Mouse (Mus musculus) MEL (cell line): Measurements from ENCODE around the gene Crip2. TPM values are rescaled to one million over a fixed set of nuclear protein-coding genes. Genes with fewer than 3 reads are reported as not detected.

Experiments
- DNase-seq: peaks from one replicate; pipeline ENCODE4 v3.0.0; 2011; ENCODE audit warnings: low read depth, low spot score
- H3K27ac ChIP-seq: 2 replicates; pipeline ENCODE4 v1.5.1; 2012; ENCODE audit warnings: low read depth, mild to moderate bottlenecking, control low read depth, low read length, moderate library complexity; ENCODE audit not compliant: control insufficient read depth
- H3K27me3 ChIP-seq, 2 experiments: fragments of 150-350 bp in 1 of 2; sonication (generic) in 1 of 2; 2 replicates each; pipeline ENCODE4 v1.6.1; 2012; ENCODE audit warnings: low read length in 2 of 2, mild to moderate bottlenecking in 2 of 2, improper control_type of control experiment in 1 of 2, moderate library complexity in 1 of 2; ENCODE audit not compliant: insufficient read depth in 2 of 2, control insufficient read depth in 1 of 2
- H3K36me3 ChIP-seq, 2 experiments: 2 replicates each; pipeline ENCODE4 v1.6.1; 2012 to 2014; ENCODE audit warnings: low read length in 2 of 2, improper control_type of control experiment in 1 of 2, inconsistent platforms in 1 of 2, mild to moderate bottlenecking in 1 of 2; ENCODE audit not compliant: insufficient read depth in 2 of 2, control insufficient read depth in 1 of 2
- H3K4me1 ChIP-seq, 2 experiments: fragments of 150-350 bp in 1 of 2; sonication (generic) in 1 of 2; 2 replicates each; pipeline ENCODE4 v1.6.1; 2012; ENCODE audit warnings: low read length in 2 of 2, improper control_type of control experiment in 1 of 2, mild to moderate bottlenecking in 1 of 2; ENCODE audit not compliant: insufficient read depth in 2 of 2, control insufficient read depth in 1 of 2
- H3K4me3 ChIP-seq, 2 experiments: fragments of 150-350 bp in 1 of 2; sonication (generic) in 1 of 2; 2 replicates each; pipeline ENCODE4 v1.5.1; 2012; ENCODE audit warnings: low read depth in 2 of 2, low read length in 2 of 2, mild to moderate bottlenecking in 2 of 2, moderate library complexity in 2 of 2, control low read depth in 1 of 2, improper control_type of control experiment in 1 of 2; ENCODE audit not compliant: control insufficient read depth in 1 of 2, insufficient read depth in 1 of 2
- H3K79me2 ChIP-seq: 2 replicates; pipeline ENCODE4 v1.6.1; 2012; ENCODE audit warnings: mild to moderate bottlenecking, low read length, moderate library complexity; ENCODE audit not compliant: control insufficient read depth, poor library complexity, insufficient read depth
- H3K9ac ChIP-seq: 2 replicates; pipeline ENCODE4 v1.6.1; 2012; ENCODE audit warnings: low read depth, mild to moderate bottlenecking, control low read depth, low read length, moderate library complexity; ENCODE audit not compliant: control insufficient read depth, poor library complexity, severe bottlenecking
- H3K9me3 ChIP-seq: fragments of 150-350 bp; sonication (generic); replicated peaks from 2 replicates; pipeline ENCODE4 v1.6.1; 2012; ENCODE audit warnings: mild to moderate bottlenecking, low read length, improper control_type of control experiment, moderate library complexity; ENCODE audit not compliant: insufficient read depth
- CHD1 ChIP-seq: IDR thresholded peaks from 2 replicates; pipeline ENCODE4 v1.6.1; 2012; ENCODE audit warnings: low read depth, mild to moderate bottlenecking, inconsistent platforms, low read length, improper control_type of control experiment
- CTCF ChIP-seq, 3 experiments: IDR thresholded peaks in 2 of 3; conservative IDR thresholded peaks in 1 of 3; 2 replicates each; pipeline ENCODE4 v1.5.1; 2011 to 2012; ENCODE audit warnings: low read length in 3 of 3, low read depth in 2 of 3, mild to moderate bottlenecking in 2 of 3, improper control_type of control experiment in 1 of 3, inconsistent platforms in 1 of 3, mixed read lengths in 1 of 3, moderate library complexity in 1 of 3; ENCODE audit not compliant: control insufficient read depth in 1 of 3, insufficient read depth in 1 of 3, poor library complexity in 1 of 3, severe bottlenecking in 1 of 3
- E2F4 ChIP-seq: IDR thresholded peaks from 2 replicates; pipeline ENCODE4 v1.6.1; 2011; ENCODE audit warnings: low read depth, low read length, improper control_type of control experiment, borderline replicate concordance
- ELF1 ChIP-seq: IDR thresholded peaks from 2 replicates; pipeline ENCODE4 v1.6.1; 2014; ENCODE audit warnings: low read depth, mild to moderate bottlenecking, inconsistent platforms, low read length, improper control_type of control experiment, moderate library complexity
- EP300 ChIP-seq, 2 experiments: IDR thresholded peaks; 2 replicates each; pipeline ENCODE4 v1.6.1; 2011; ENCODE audit warnings: improper control_type of control experiment in 2 of 2, low read length in 2 of 2, low read depth in 1 of 2, mild to moderate bottlenecking in 1 of 2
- ETS1 ChIP-seq: IDR thresholded peaks from 2 replicates; pipeline ENCODE4 v1.6.1; 2012; ENCODE audit warnings: low read depth, mild to moderate bottlenecking, inconsistent platforms, low read length, improper control_type of control experiment, moderate library complexity
- GATA1 ChIP-seq: IDR thresholded peaks from 2 replicates; pipeline ENCODE4 v1.6.1; 2011; ENCODE audit warnings: low read depth, low read length, improper control_type of control experiment
- JUND ChIP-seq: IDR thresholded peaks from 2 replicates; pipeline ENCODE4 v1.6.1; 2011; ENCODE audit warnings: low read depth, mild to moderate bottlenecking, improper control_type of control experiment, low read length
- MAFK ChIP-seq: IDR thresholded peaks from 2 replicates; pipeline ENCODE4 v1.6.1; 2011; ENCODE audit warnings: low read depth, mild to moderate bottlenecking, low read length, improper control_type of control experiment, borderline replicate concordance
- MAX ChIP-seq: IDR thresholded peaks from 2 replicates; pipeline ENCODE4 v1.6.1; 2011; ENCODE audit warnings: low read length, improper control_type of control experiment
- MEF2A ChIP-seq: IDR thresholded peaks from 2 replicates; pipeline ENCODE4 v1.6.1; 2014; ENCODE audit warnings: low read depth, mild to moderate bottlenecking, inconsistent platforms, low read length, improper control_type of control experiment; ENCODE audit not compliant: poor library complexity, insufficient replicate concordance, severe bottlenecking; ENCODE audit errors: extremely low read depth
- MYB ChIP-seq: IDR thresholded peaks from 2 replicates; pipeline ENCODE4 v1.6.1; 2011; ENCODE audit warnings: mild to moderate bottlenecking, low read depth, low read length, improper control_type of control experiment
- MYC ChIP-seq: IDR thresholded peaks from 2 replicates; pipeline ENCODE4 v1.6.1; 2011; ENCODE audit warnings: low read depth, mild to moderate bottlenecking, low read length, improper control_type of control experiment, moderate library complexity
- NELFE ChIP-seq: IDR thresholded peaks from 2 replicates; pipeline ENCODE4 v1.6.1; 2011; ENCODE audit warnings: low read depth, low read length, improper control_type of control experiment
- NRF1 ChIP-seq: IDR thresholded peaks from 2 replicates; pipeline ENCODE4 v1.6.1; 2014; ENCODE audit warnings: low read depth, mild to moderate bottlenecking, inconsistent platforms, low read length, improper control_type of control experiment, moderate library complexity; ENCODE audit not compliant: poor library complexity, insufficient read depth, severe bottlenecking
- POLR2A ChIP-seq, 2 experiments: IDR thresholded peaks; 2 replicates each; pipeline ENCODE4 v1.6.1; 2011 to 2012; ENCODE audit warnings: low read length in 2 of 2, mild to moderate bottlenecking in 2 of 2, control low read depth in 1 of 2, improper control_type of control experiment in 1 of 2, low read depth in 1 of 2, moderate library complexity in 1 of 2; ENCODE audit not compliant: control insufficient read depth in 1 of 2, insufficient read depth in 1 of 2, poor library complexity in 1 of 2
- RAD21 ChIP-seq: IDR thresholded peaks from 2 replicates; pipeline ENCODE4 v1.6.1; 2011; ENCODE audit warnings: mild to moderate bottlenecking, low read depth, low read length, improper control_type of control experiment
- RCOR1 ChIP-seq: IDR thresholded peaks from 2 replicates; pipeline ENCODE4 v1.6.1; 2012; ENCODE audit warnings: low read depth, mild to moderate bottlenecking, inconsistent platforms, low read length, improper control_type of control experiment
- SIN3A ChIP-seq: IDR thresholded peaks from 2 replicates; pipeline ENCODE4 v1.6.1; 2012; ENCODE audit warnings: low read length, improper control_type of control experiment, inconsistent platforms
- TAL1 ChIP-seq: IDR thresholded peaks from 2 replicates; pipeline ENCODE4 v1.6.1; 2012; ENCODE audit warnings: mild to moderate bottlenecking, inconsistent platforms, low read length, moderate library complexity, mixed read lengths
- TBP ChIP-seq: IDR thresholded peaks from 2 replicates; pipeline ENCODE4 v1.8.0; 2011; ENCODE audit warnings: low read depth, low read length, improper control_type of control experiment
- UBTF ChIP-seq: IDR thresholded peaks from 2 replicates; pipeline ENCODE4 v1.6.1; 2012; ENCODE audit warnings: low read depth, mild to moderate bottlenecking, inconsistent platforms, low read length, improper control_type of control experiment, moderate library complexity, borderline replicate concordance; ENCODE audit not compliant: insufficient read depth
- USF1 ChIP-seq: IDR thresholded peaks from 2 replicates; pipeline ENCODE4 v1.6.1; 2014; ENCODE audit warnings: low read depth, mild to moderate bottlenecking, inconsistent platforms, low read length, improper control_type of control experiment, moderate library complexity
- USF2 ChIP-seq, 2 experiments: IDR thresholded peaks; 2 replicates each; pipeline ENCODE4 v1.6.1; 2011 to 2012; ENCODE audit warnings: improper control_type of control experiment in 2 of 2, low read length in 2 of 2, borderline replicate concordance in 1 of 2, inconsistent platforms in 1 of 2, low read depth in 1 of 2, mild to moderate bottlenecking in 1 of 2; ENCODE audit not compliant: insufficient read depth in 1 of 2
- ZC3H11A ChIP-seq: IDR thresholded peaks from 2 replicates; pipeline ENCODE4 v1.6.1; 2012; ENCODE audit warnings: low read depth, mild to moderate bottlenecking, inconsistent platforms, low read length, improper control_type of control experiment
- ZKSCAN1 ChIP-seq: IDR thresholded peaks from 2 replicates; pipeline ENCODE4 v1.6.1; 2012; ENCODE audit warnings: low read depth, mild to moderate bottlenecking, inconsistent platforms, low read length, improper control_type of control experiment, moderate library complexity
- ZMIZ1 ChIP-seq: IDR thresholded peaks from 2 replicates; pipeline ENCODE4 v1.6.1; 2012; ENCODE audit warnings: low read depth, mild to moderate bottlenecking, inconsistent platforms, low read length, improper control_type of control experiment, moderate library complexity
- ZNF384 ChIP-seq: IDR thresholded peaks from 2 replicates; pipeline ENCODE4 v1.6.1; 2012; ENCODE audit warnings: low read depth, mild to moderate bottlenecking, inconsistent platforms, low read length, improper control_type of control experiment
- polyA plus RNA-seq, 2 experiments: library from polyadenylated mRNA; stranded (reverse) in 1 of 2; unstranded in 1 of 2; fragments of >175 nt in 1 of 2; fragments of >200 nt in 1 of 2; gene quantifications; 2 replicates each; pipeline versions ENCODE4 v1.2.1 to v1.2.4; 2012; ENCODE audit warnings: low replicate concordance in 2 of 2, low read depth in 1 of 2; ENCODE audit not compliant: insufficient read length in 2 of 2, insufficient read depth in 1 of 2, missing spikeins in 1 of 2
- total RNA-seq: library from RNA; depleted of rRNA; stranded (reverse); fragments of 300-350 nt; gene quantifications from 2 replicates; pipeline ENCODE4 v1.2.3, GENCODE M21; 2012

Crip2 gene
- total and polyA plus RNA-seq, 3 experiments: 65.2 to 261 TPM; not detected in 1

DNA sequence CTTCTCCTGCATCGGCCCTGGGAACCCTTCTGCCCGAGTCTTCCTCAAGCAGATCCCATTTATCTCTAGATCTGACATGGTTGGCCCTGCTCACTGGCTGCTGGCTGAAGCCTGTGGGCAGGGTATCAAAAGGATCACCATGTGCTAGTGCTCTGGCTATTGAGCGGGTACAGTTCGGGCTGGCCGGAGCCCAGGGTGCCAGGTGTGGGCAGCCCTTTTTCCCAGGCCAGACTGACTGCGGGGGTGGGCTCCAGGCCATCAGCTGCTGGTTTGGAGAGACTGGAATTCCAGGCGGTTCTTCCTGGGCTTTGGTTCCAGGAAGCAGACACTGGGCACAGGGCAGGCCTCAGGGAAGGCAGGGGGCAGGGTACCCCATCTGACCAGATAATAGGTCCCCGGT, 7.4 kb downstream of the Crip2 start:
- peaks cover 0 to 13% of the 10 kb centered on the region in 2 experiments; a peak in 2 of 4 replicates for H3K36me3 ChIP-seq
- H3K27ac ChIP-seq: no peak overlapping the region
- no peak for DNase-seq
- H3K9me3 ChIP-seq: no peaks in the 10 kb centered on the region
- H3K27me3 ChIP-seq: no peaks in the 10 kb centered on the region
- TF ChIP-seq ZC3H11A: no peak
- no peak for TF ChIP-seq MYC
- TF ChIP-seq ZKSCAN1: no peak
- no peak for TF ChIP-seq GATA1
- no peak for TF ChIP-seq MYB
- no peak for TF ChIP-seq TBP
- no peak for TF ChIP-seq MEF2A
- TF ChIP-seq USF1: no peak
- TF ChIP-seq JUND: no peak
- no peak for TF ChIP-seq ETS1
- TF ChIP-seq NELFE: no peak
- H3K9ac ChIP-seq: no peak overlapping the region
- H3K4me3 ChIP-seq: no peak overlapping the region
- no peaks in the 10 kb centered on the region; the same call in 1 of the 2 replicates for H3K79me2 ChIP-seq
- peaks cover 13 to 29% of the 10 kb centered on the region in 2 experiments for H3K4me1 ChIP-seq

DNA sequence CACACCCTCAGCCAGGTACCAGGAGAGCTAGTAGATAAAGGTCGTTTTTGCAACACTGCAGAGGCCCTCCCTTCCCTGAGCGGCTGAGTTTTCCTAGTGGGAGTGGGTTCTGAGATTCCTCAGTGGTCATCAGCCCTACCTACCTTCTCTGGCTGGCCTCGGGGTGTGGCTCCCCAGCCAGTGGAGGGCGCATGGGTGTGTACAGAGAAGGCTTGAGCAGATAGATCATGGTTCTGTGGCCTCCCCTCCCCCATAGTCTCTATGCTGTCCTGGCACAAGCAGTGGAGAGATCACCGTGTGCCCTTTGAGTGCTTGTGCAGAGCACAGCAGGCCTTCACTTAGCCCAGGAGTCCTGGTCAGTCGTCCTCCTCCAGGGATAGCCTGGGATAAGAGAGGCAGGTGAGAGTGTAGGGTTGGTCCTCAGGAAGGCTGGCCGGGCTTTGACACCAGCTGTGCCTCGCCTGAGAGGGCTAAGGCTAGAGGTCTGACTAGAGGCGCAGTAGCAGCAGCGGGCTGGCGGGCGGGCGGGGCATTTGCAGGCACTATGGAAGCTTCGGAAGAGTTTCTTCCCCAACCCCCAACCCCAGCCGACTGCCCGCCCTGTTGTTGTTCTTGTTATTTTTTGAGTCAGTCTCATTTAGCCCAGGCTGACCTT, 8.5 kb downstream of the Crip2 start:
- Histone ChIP-seq H3K79me2 (no peaks in the 10 kb centered on the region; the same call in 1 of the 2 replicates), H3K27me3 (no peaks in the 10 kb centered on the region), H3K9ac (peak overlapping the region; percentile 7; the same call in 1 of the 2 replicates), H3K27ac (no peak overlapping the region), H3K4me1 (peaks cover 13 to 36% of the 10 kb centered on the region in 2 experiments), H3K4me3 (no peak overlapping the region), H3K36me3 (peaks cover 0 to 13% of the 10 kb centered on the region in 2 experiments; a peak in 2 of 4 replicates), H3K9me3 (no peaks in the 10 kb centered on the region)
- DNase-seq: peak; percentile 77
- TF ChIP-seq MYC (no peak), RAD21 (no peak), CHD1 (no peak), MEF2A (no peak), TAL1 (no peak), UBTF (no peak), ZNF384 (no peak), ETS1 (no peak), ZMIZ1 (no peak), TBP (0 out of 2 replicates have a peak, but pooled peaks have one; percentile 37), MYB (no peak), E2F4 (no peak), CTCF (IDR thresholded peaks at IDR 0.05 in 2 of 3, conservative IDR thresholded peaks at IDR 0.05 in 1 of 3; ENCODE audit: control insufficient read depth in 1 of 3, insufficient read depth in 1 of 3, low read depth in 2 of 3, low read length in 3 of 3, poor library complexity in 1 of 3, severe bottlenecking in 1 of 3) (peak in 1 of 3 experiments; percentile 77; a peak in 2 of 6 replicates), GATA1 (peak; percentile 28; the same call in 1 of the 2 replicates), USF2 (IDR thresholded peaks at IDR 0.05; ENCODE audit: borderline replicate concordance in 1 of 2, insufficient read depth in 1 of 2, low read depth in 1 of 2, low read length in 2 of 2) (no peak), ELF1 (no peak), RCOR1 (no peak), NRF1 (no peak), POLR2A (IDR thresholded peaks at IDR 0.05; ENCODE audit: control insufficient read depth in 1 of 2, insufficient read depth in 1 of 2, low read depth in 1 of 2, low read length in 2 of 2, poor library complexity in 1 of 2) (no peak), MAFK (no peak), USF1 (no peak), NELFE (no peak), SIN3A (no peak), MAX (no peak), EP300 (IDR thresholded peaks at IDR 0.05; ENCODE audit: low read depth in 1 of 2, low read length in 2 of 2) (no peak)
